Mouse (Mus musculus): ENCODE measurements around the gene Plch1. TPM values are rescaled to one million over a fixed set of nuclear protein-coding genes. Genes with fewer than 3 reads are reported as not detected.

The Plch1 gene
- polyA plus RNA-seq, 1 experiment from 2014 or later, result 6.8 TPM

DNA sequence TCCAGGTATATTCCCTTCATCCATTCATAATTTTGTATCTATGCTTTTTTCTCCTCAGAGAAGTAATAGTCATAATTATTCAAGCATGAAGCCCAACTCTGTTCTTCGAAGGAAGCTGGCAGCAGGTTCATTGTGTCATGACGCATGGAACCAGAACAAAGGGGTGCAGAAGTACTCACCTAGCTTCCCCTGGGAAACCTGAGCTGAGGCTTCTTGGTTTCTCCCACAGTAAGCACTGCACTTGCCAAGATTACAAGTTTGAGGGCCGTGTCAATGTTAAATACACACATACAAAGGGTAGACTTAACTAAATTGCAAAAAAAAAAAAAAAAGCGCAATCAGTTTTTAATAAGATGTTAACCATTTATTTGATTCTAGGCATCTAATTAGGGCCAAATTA, 3.0 kb downstream of the Plch1 start:
- Histone ChIP-seq H3K27ac (replicated peaks) (no peak overlapping the region), H3K4me3 (replicated peaks) (no peak overlapping the region), H3K27me3 (replicated peaks) (no peaks in the 10 kb centered on the region), H3K9ac (replicated peaks) (no peak overlapping the region), H3K4me1 (peaks cover 22% of the 10 kb centered on the region), H3K4me2 (no peak overlapping the region), H3K36me3 (no peaks in the 10 kb centered on the region), H3K9me3 (replicated peaks) (no peaks in the 10 kb centered on the region)
- 38% methylated on average over 4 of the region's 4 CpGs for WGBS
- ATAC-seq (ENCODE audit: low FRiP score), result no peak

DNA sequence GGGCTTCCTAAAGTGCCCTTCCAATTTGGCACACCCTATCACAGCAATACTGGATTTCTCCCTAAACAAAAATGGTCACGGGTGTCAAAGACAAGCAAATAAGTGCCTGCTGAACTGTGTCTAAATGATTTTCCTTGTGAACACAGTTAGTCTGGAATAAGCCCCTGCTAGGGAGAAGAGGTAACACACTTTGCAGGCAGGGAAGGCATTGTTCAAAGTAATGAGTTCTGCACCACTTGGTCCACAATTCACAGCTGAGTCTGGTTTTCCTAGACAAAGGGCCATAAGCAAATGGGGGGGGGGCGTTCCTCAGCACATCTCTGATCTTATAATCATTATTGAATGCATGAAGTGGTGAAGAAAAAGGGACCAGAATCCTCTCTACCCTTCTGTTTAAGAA, 3.5 kb downstream of the Plch1 start:
- WGBS, result 19% methylated on average over 2 of the region's 2 CpGs
- H3K9ac ChIP-seq (replicated peaks), result no peak overlapping the region
- no peak for ATAC-seq (ENCODE audit: low FRiP score)
- no peak overlapping the region for H3K4me2 ChIP-seq
- H3K27ac ChIP-seq (replicated peaks), result no peak overlapping the region
- H3K27me3 ChIP-seq (replicated peaks), result no peaks in the 10 kb centered on the region
- no peaks in the 10 kb centered on the region for H3K9me3 ChIP-seq (replicated peaks)
- H3K36me3 ChIP-seq, result no peaks in the 10 kb centered on the region
- peaks cover 22% of the 10 kb centered on the region for H3K4me1 ChIP-seq
- no peak overlapping the region for H3K4me3 ChIP-seq (replicated peaks)

DNA sequence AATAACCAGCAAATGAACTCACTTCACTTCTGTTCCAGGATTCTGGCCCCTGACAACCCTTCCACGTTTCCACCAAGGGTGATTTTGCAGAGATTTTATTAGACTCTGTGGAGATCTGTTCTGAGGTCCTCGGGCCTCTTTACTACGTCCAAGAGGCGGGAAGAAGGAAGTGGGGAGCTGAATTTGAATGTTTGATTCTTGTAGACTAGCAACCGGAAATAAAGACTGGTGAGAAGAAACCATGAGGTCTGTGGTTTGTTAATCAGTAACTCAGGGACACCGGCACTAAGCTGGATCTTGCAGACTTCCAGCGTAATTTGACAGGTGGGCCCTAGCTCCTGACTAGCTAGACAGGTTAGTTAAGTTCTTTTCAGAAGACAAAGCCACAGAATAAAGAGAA, 5.6 kb downstream of the Plch1 start:
- ATAC-seq (ENCODE audit: low FRiP score), result no peak
- Histone ChIP-seq H3K9ac (replicated peaks) (no peak overlapping the region), H3K9me3 (replicated peaks) (no peaks in the 10 kb centered on the region), H3K4me1 (peaks cover 10% of the 10 kb centered on the region), H3K27ac (replicated peaks) (no peak overlapping the region), H3K4me3 (replicated peaks) (no peak overlapping the region), H3K27me3 (replicated peaks) (no peaks in the 10 kb centered on the region), H3K4me2 (no peak overlapping the region), H3K36me3 (no peaks in the 10 kb centered on the region)
- 33% methylated on average over 7 of the region's 7 CpGs for WGBS

DNA sequence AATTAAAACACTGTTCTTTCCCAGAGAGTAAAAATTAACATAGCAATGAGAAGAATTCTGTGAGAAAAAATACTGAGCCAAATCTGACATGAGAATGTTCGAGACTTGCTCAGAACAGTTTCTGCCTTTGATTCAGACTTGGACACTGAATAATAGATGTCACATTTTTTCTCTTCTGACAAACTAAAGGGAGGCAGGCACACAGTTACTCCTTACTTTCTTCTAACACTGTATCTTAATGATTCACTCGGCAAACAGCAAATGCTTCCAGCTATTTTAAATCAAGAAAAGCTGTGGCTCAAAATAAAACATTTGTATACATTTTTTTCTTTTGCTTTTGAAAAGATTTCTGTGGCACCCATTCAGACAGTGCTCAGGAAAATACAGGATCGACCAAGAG, 7.1 kb downstream of the Plch1 start:
- ATAC-seq (ENCODE audit: low FRiP score), result no peak
- no peak overlapping the region for H3K4me2 ChIP-seq

DNA sequence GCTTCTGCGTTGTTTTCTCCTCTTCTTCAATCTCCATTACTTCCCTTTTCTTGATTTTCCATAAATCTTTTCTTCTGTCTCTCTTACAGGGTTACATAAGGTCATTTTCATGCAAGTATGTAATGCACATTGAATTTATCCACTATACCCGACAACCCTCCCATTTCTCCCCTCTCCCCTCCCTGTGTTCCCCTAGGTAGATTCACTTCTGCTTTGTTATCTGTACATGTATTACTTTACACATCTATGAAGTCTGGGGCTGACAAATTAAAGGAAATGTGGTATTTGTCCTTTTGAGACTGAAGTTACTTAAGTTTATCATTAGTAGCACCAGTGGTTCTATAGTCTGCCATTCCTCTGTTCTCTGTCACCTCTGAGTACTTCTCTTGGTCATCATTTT, 18.2 kb downstream of the Plch1 start:
- H3K9me3 ChIP-seq (replicated peaks), result 0 out of 2 replicates have a peak, but pooled peaks cover 4% of the 10 kb centered on the region
- 0 out of 2 replicates have a peak, but pooled peaks cover 4% of the 10 kb centered on the region for H3K36me3 ChIP-seq
- H3K9ac ChIP-seq (replicated peaks), result no peak overlapping the region
- no peak overlapping the region for H3K4me3 ChIP-seq (replicated peaks)
- no peaks in the 10 kb centered on the region for H3K27me3 ChIP-seq (replicated peaks)
- no peak overlapping the region for H3K4me2 ChIP-seq
- H3K27ac ChIP-seq (replicated peaks), result no peak overlapping the region
- WGBS, result 92% methylated on average over 2 of the region's 2 CpGs
- H3K4me1 ChIP-seq, result peaks cover 5% of the 10 kb centered on the region; the same call in 1 of the 2 replicates
- ATAC-seq (ENCODE audit: low FRiP score), result no peak

More for the DNA sequence above, 7.1 kb downstream of the Plch1 start:
- 49% methylated on average over 3 of the region's 3 CpGs for WGBS
- H3K9me3 ChIP-seq (replicated peaks), result no peaks in the 10 kb centered on the region
- H3K36me3 ChIP-seq, result no peaks in the 10 kb centered on the region
- H3K27ac ChIP-seq (replicated peaks), result no peak overlapping the region
- H3K4me3 ChIP-seq (replicated peaks), result no peak overlapping the region
- H3K9ac ChIP-seq (replicated peaks), result no peak overlapping the region
- H3K4me1 ChIP-seq, result peaks cover under 1% of the 10 kb centered on the region; the same call in 1 of the 2 replicates
- H3K27me3 ChIP-seq (replicated peaks), result no peaks in the 10 kb centered on the region

DNA sequence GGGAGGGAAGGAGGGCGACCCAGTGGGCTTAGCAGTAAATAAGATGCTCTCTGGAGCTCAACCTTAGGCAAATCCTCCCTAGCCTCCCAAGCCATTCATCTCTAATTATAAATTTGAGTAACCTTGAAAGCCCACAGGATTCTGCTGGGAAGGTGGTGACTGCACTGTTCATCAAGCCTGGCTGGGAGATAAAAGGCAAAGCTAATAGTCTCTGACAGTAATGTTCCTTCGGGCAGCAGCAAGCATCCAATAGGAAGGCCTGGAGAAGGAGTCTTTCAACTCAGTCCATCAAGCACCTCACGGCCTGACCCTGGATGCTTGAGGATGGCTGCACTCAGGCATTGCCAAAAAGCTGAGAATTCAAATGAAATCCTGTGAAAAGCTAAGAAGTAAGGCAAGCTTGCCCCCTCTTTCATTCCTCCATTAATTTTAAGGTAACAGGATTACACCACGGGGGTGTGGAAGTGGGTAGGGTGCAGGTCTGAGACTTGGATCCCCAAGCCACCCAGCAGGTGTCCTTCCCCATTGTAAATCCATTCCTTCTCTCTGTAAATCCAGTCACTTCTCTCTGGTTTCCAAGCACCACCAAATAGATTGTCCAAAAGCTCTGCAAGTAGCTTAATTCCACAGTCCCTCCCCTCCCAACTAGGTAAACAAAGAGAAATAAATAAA, 20.1 kb downstream of the Plch1 start:
- no peak overlapping the region for H3K4me3 ChIP-seq (replicated peaks)
- 42% methylated on average over 4 of the region's 4 CpGs for WGBS
- no peaks in the 10 kb centered on the region for H3K36me3 ChIP-seq
- no peak overlapping the region for H3K27ac ChIP-seq (replicated peaks)
- H3K4me2 ChIP-seq, result no peak overlapping the region
- H3K27me3 ChIP-seq (replicated peaks), result no peaks in the 10 kb centered on the region
- peaks cover 5% of the 10 kb centered on the region; the same call in 1 of the 2 replicates for H3K4me1 ChIP-seq
- no peaks in the 10 kb centered on the region for H3K9me3 ChIP-seq (replicated peaks)
- ATAC-seq (ENCODE audit: low FRiP score), result peak; percentile 24; the same call in 1 of the 2 replicates
- no peak overlapping the region for H3K9ac ChIP-seq (replicated peaks)

DNA sequence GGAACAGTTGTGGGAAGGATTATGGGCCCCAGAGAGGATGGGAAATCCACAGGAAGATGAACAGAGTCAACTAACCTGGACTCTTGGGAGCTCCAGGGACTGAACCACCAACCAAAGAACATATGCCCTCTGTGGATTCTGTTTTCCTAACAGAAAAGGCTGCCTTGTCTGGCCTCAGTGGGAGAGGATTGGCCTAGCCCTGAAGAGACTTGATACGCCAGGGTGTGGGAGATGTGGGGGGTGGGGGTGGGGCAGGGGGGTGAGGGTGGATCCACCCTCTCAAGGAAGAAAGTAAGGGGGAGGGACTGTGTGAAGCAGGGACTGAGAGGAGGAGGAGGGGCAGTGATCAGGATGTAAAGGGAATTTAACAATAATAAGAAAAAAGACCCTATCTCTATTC, 26.5 kb downstream of the Plch1 start:
- H3K27me3 ChIP-seq (replicated peaks), result no peaks in the 10 kb centered on the region
- no peak overlapping the region for H3K4me2 ChIP-seq
- H3K36me3 ChIP-seq, result no peaks in the 10 kb centered on the region
- no peaks in the 10 kb centered on the region for H3K9me3 ChIP-seq (replicated peaks)
- H3K4me1 ChIP-seq, result no peaks in the 10 kb centered on the region
- WGBS, result 31% methylated on average over 1 of the region's 1 CpGs
- no peak overlapping the region for H3K27ac ChIP-seq (replicated peaks)
- ATAC-seq (ENCODE audit: low FRiP score), result no peak
- H3K4me3 ChIP-seq (replicated peaks), result no peak overlapping the region
- H3K9ac ChIP-seq (replicated peaks), result no peak overlapping the region

DNA sequence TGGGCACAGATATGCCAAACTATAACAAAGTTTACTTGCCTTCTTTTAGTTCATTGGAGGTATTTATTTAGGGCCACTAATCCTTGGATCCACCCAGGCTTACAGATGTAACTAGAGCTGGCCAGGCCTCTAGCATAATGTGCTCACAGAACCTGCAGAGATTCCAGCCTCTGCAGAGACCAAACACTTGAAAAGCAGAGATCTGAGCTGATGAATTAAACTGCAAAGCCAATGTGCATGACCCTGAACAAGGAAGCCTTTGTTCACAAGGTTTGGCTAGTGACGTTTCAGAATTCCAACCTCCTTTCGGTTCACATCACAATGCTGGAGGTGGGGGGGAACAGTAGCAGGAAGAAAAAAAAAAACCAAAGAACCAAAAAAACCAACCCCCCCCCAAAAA, 28.0 kb downstream of the Plch1 start:
- WGBS, result 4% methylated on average over 2 of the region's 2 CpGs
- H3K4me2 ChIP-seq, result no peak overlapping the region
- no peak overlapping the region for H3K27ac ChIP-seq (replicated peaks)
- ATAC-seq (ENCODE audit: low FRiP score), result no peak
- no peak overlapping the region for H3K4me3 ChIP-seq (replicated peaks)
- no peaks in the 10 kb centered on the region for H3K4me1 ChIP-seq
- no peaks in the 10 kb centered on the region for H3K27me3 ChIP-seq (replicated peaks)
- H3K36me3 ChIP-seq, result no peaks in the 10 kb centered on the region
- H3K9me3 ChIP-seq (replicated peaks), result no peaks in the 10 kb centered on the region
- H3K9ac ChIP-seq (replicated peaks), result no peak overlapping the region

DNA sequence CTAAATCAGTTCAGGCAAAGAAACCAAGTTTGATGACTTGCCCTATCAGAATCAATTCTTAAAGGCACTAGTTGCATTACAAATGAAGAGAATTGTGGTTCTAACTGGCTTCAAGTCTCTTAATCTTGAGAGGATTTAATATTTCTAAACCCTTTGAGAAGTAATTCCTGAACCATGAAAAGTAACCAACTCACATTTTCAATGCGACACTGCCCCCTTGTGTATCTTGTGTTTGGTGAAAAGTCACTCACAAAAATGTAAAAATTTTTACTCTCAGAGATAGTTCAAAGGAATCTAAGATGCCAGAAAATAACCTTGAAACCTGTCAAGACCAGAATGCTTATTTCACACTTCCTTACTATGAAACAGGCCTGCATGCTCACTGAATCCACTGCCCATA, 31.0 kb downstream of the Plch1 start:
- no peaks in the 10 kb centered on the region for H3K36me3 ChIP-seq
- H3K4me3 ChIP-seq (replicated peaks), result no peak overlapping the region
- H3K9ac ChIP-seq (replicated peaks), result no peak overlapping the region
- no peak for ATAC-seq (ENCODE audit: low FRiP score)
- WGBS, result 75% methylated on average over 1 of the region's 1 CpGs
- H3K9me3 ChIP-seq (replicated peaks), result no peaks in the 10 kb centered on the region
- H3K4me2 ChIP-seq, result no peak overlapping the region
- 0 out of 2 replicates have a peak, but pooled peaks cover 2% of the 10 kb centered on the region for H3K4me1 ChIP-seq
- no peaks in the 10 kb centered on the region for H3K27me3 ChIP-seq (replicated peaks)
- H3K27ac ChIP-seq (replicated peaks), result no peak overlapping the region

DNA sequence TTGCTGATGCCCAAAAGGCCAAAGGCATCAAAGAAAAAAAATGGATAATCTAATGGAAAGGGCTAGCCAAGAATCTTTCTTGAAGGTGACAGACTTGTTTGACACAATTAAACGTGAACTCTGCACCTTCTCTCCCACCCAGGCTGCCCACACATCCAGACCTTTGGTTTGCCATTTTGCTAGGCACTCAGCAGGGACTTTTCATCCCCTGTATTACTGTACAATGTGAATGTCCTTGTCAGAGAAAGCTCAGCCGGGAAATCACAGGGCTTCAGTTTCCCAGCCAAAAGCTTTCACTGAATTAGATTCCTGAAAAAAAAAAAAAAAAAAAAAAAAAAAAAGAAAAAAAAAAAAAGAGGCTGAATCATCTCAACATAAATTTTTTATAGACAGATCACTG, 34.2 kb downstream of the Plch1 start:
- 68% methylated on average over 2 of the region's 2 CpGs for WGBS
- Histone ChIP-seq H3K27ac (replicated peaks) (no peak overlapping the region), H3K4me1 (0 out of 2 replicates have a peak, but pooled peaks cover 2% of the 10 kb centered on the region), H3K36me3 (no peaks in the 10 kb centered on the region), H3K9me3 (replicated peaks) (no peaks in the 10 kb centered on the region), H3K9ac (replicated peaks) (no peak overlapping the region), H3K4me3 (replicated peaks) (no peak overlapping the region), H3K27me3 (replicated peaks) (no peaks in the 10 kb centered on the region), H3K4me2 (no peak overlapping the region)
- ATAC-seq (ENCODE audit: low FRiP score), result no peak

DNA sequence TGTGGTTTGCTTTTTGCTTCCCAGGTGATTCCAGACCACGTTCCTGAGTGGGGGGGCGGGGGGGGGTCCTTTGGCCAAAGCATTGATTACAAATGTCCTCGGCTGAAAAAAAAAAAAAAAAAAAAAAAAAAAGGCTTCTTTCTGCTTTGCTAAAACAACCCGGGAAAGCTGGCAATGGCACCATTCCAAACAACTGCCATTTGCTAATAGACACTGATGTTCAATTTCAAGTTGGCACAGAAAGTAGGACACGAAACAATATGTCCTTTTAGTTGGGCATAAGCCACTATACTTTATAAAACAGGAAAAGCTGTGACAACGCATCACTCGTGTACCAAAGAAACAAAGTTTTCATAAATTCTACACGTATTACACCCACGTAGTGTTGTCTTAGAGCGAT, 36.6 kb downstream of the Plch1 start:
- Histone ChIP-seq H3K9me3 (replicated peaks) (no peaks in the 10 kb centered on the region), H3K4me2 (no peak overlapping the region)

DNA sequence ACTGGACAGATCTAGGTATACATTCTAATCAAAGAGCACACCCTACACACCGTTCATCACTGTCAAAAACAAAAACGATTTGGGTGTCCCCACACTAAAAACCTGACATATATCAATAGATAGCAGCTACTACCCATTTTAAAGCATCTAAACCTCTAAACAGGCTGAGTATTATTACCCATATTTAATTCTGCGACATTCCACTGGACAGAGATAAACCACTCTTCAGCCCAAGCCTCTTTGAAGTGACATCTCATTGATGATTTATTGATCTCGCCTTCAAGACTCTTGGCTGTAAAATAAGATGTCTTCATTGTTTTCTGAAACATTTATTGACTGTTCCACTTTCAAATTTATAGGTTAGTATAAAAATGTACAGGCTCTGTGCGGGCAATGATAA, 46.4 kb downstream of the Plch1 start:
- WGBS, result 75% methylated on average over 5 of the region's 5 CpGs
- no peak overlapping the region for H3K4me2 ChIP-seq
- H3K9ac ChIP-seq (replicated peaks), result no peak overlapping the region
- no peaks in the 10 kb centered on the region for H3K27me3 ChIP-seq (replicated peaks)
- peaks cover 11% of the 10 kb centered on the region for H3K4me1 ChIP-seq
- no peak overlapping the region for H3K27ac ChIP-seq (replicated peaks)
- no peaks in the 10 kb centered on the region for H3K36me3 ChIP-seq
- no peak overlapping the region for H3K4me3 ChIP-seq (replicated peaks)
- H3K9me3 ChIP-seq (replicated peaks), result no peaks in the 10 kb centered on the region
- ATAC-seq (ENCODE audit: low FRiP score), result no peak

More for the DNA sequence above, 36.6 kb downstream of the Plch1 start:
- no peak overlapping the region for H3K27ac ChIP-seq (replicated peaks)
- H3K4me1 ChIP-seq, result 0 out of 2 replicates have a peak, but pooled peaks cover 2% of the 10 kb centered on the region
- no peak overlapping the region for H3K4me3 ChIP-seq (replicated peaks)
- H3K9ac ChIP-seq (replicated peaks), result no peak overlapping the region
- H3K36me3 ChIP-seq, result no peaks in the 10 kb centered on the region
- WGBS, result 75% methylated on average over 10 of the region's 10 CpGs
- H3K27me3 ChIP-seq (replicated peaks), result no peaks in the 10 kb centered on the region
- no peak for ATAC-seq (ENCODE audit: low FRiP score)

All from neural tube, embryonic 15.5 days (tissue).